Mouse (Mus musculus) adrenal gland, postnatal 25 days (tissue): ENCODE results near the gene Pcif1. TPM values are rescaled to one million over a fixed set of nuclear protein-coding genes. Genes with fewer than 3 reads are reported as not detected.
A peak's percentile ranks its signal among the peaks of the same experiment; 100 is the strongest.
"Not testable (repeated sequence)": the region's sequence is repeated elsewhere in the genome, so short reads cannot be mapped to it uniquely, and the experiment has no call there.

Experiments used
- DNase-seq: peaks from one replicate; pipeline ENCODE4 v3.0.0; 2021; ENCODE audit warnings: mixed read lengths
- total RNA-seq: library from RNA; stranded (reverse); gene quantifications from 2 replicates; pipeline ENCODE4 v1.2.3, GENCODE M21; 2021

Pcif1 gene
- total RNA-seq, 1 experiment from 2014 or later: 60.9 TPM

DNA sequence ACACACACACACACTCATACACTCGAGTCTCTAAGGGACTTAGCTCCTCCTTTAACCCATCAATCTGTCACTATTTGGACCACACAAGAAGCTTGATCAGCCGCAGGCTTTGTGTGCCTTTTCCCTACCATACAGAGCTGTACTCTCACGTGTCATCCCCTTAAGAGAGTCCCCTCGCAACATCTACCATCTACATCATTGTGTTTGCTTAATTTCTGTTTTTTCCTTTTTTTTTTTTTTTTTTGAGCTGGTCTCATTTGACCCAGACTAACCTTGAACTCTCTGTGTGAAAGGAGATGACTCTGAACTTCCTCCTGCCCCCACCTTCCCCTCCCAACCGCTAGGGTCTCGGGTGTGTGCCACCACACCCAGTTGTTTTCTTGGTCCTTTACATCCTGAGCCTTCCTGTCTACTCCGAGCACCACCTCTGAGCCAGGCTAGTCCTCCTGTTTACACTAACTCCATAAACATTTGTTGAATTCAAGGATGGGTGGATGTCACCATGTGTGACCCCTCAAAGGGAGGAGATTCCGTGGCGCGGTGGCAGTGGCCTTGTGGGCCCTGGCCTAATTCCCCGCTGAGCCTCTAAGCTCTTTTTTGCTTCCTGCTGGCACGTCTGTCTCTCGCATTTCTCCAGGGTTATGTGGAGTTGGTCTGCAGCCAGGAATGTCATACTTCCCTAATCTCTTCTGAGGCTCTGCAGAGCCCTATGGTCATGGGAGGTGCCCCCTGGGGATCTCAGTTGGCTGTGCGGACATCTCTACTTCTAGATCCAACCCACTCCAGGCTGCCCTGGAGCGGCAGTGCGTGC is 12.2 kb upstream of the Pcif1 start:
- DNase-seq: peak; percentile 60

DNA sequence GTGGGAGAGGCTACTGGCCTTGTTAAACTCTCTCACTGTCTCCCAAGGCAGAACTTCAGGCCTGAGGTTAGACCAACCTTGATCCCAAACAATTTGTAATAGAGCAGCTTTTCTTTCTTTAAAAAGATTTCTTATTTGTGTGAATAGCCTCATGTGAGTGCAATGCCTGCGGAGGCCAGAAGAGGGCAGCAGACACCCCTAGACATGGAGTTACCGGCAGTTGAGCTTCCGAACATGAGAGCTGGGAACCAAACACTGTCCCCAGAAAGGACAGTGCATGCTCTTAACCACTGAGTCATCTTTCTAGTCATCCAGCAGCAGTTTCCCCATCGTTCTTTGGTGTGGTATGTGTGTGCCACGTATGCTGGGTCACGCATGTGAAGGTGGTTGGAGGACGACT is 11.5 kb upstream of the Pcif1 start:
- DNase-seq: no peak

DNA sequence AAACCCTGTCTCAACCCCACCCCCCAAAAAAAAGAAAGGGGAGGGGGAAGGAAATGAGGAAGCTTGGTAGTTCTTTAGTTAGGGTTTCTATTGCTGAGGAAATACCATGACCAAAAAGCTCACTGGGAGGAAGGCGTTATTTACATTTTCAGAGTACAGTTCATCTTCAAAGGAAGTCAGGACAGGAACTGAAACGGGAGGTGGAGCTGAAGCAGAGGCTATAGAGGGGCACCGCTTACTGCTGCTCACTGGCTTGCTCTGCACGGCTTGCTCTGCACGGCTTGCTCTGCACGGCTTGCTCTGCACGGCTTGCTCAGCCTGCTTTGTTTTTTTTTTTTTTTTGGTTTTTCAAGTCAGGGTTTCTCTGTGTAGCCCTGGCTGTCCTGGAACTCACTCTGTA is 10.6 kb upstream of the Pcif1 start:
- no peak for DNase-seq

DNA sequence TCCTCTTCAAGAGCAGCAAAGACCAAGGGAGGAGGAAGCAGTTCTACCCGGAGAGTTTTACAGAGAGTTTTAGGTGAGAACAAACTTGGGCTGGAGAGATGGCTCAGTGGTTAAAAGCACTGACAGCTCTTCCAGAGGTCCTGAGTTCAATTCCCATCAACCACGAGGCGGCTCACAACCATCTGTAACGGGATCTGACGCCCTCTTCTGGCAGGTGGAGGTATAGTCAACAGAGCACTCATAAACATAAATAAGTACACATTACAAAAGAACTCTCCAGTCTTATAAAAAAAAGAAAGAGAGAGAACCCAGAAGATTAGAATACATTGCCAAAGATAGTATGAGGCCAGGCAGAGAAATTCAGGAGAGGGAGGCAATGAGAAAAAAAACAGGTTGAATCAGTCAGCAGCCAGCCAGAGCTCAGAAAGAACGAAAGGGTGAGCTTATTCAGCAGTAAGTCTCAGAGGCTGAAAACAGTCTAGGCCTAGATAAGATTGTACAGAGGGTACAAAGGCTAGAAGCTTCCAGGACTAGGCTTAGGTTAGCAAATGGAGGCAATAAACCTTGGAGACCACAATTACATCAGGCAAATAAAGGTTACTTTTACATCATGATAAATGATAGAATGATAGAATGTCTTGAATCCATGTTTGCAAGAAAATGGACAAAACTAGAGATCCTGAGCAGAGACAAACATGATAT is 7.4 kb upstream of the Pcif1 start:
- DNase-seq: no peak

DNA sequence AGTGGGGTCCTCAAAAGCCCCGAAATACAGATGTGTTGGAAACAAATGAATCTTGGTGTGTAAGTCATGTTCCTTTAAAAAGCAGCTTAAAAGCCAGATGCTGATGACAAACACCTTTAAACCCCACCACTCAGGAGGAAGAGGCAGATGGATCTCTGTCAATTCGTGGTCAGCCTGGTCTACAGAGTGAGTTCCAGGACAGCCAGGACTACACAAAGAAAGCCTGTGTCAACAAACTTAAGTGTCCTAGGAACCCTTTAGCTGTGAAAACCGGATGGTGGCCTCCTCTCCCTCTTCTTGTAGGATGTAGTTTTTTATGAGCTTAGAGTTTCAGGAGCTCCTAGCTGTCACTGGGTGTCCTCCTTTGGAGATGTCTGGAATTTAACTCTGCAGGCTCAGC is 5.5 kb upstream of the Pcif1 start:
- no peak for DNase-seq

DNA sequence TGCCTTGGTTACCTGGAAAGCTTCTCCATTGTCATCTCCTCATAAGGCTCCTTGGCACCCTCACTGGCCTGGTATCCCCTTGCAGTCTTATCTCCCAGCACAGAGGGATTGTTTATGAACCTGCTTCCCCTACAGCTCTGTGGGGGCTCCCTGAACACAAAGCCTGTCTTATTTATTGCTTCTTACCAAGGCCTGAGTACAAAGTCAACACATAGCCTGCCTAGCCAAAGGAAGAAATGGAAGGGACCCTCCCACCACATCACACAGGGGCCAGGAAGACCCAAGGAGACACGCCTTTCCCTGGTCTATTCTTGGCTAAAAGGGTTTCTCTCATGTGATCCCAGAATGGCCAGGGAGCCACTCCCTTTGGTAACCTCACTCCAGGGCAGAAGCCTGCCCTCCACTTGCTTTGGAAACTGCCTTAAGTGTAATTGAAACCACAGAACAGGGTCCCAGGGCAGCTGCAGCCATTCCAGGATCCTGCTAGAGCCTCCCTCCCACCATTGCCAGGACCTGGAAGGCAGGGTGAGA is 4.8 kb upstream of the Pcif1 start:
- no peak for DNase-seq

DNA sequence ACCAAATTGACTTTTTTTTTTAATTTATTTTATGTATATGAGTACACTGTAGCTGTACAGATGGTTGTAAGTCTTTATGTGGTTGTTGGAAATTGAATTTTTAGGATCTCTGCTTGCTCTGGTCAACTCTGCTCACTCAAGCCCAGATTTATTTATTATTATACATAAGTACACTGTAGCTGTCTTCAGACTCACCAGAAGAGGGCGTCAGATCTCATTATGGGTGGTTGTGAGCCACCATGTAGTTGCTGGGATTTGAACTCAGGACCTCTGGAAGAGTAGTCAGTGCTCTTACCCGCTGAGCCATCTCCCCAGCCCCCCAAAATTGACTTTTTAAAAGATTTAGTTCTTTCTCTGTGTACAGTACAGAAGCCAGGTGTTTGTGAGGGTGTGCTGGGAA is 3.5 kb upstream of the Pcif1 start:
- DNase-seq: not testable (repeated sequence)

DNA sequence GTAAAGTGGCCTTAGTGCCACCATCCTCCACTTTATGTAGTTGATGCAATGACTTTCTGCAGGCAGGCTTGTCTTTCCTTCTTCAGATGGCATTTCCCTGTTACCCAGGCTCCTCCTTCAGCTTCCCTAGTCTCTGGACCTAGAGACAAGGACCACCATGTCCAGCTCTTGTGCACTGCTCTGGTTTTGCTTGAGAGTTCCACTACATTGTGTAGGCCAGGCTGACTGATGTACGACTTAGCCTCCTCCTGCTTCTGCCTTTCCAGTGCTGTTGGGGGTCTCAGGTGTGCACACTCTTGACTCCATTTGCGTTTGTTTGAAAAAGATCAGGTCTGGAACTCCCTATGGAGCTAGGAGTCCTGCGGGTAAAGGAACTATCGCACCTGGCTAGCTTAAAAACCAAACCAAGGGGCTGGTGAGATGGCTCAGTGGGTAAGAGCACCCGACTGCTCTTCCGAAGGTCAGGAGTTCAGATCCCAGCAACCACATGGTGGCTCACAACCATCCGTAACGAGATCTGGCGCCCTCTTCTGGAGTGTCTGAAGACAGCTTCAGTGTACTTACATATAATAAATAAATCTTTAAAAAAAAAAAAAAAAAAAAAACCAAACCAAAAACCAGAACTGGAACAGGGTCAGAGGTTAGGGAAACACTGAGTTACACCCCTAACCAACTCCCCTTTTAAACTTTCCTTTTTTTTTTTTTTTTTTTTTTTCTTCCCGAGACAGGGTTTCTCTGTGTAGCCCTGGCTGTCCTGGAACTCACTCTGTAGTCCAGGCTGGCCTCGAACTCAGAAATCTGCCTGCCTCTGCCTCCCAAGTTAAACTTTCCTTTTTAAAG is 1.5 kb upstream of the Pcif1 start:
- DNase-seq: not testable (repeated sequence)

DNA sequence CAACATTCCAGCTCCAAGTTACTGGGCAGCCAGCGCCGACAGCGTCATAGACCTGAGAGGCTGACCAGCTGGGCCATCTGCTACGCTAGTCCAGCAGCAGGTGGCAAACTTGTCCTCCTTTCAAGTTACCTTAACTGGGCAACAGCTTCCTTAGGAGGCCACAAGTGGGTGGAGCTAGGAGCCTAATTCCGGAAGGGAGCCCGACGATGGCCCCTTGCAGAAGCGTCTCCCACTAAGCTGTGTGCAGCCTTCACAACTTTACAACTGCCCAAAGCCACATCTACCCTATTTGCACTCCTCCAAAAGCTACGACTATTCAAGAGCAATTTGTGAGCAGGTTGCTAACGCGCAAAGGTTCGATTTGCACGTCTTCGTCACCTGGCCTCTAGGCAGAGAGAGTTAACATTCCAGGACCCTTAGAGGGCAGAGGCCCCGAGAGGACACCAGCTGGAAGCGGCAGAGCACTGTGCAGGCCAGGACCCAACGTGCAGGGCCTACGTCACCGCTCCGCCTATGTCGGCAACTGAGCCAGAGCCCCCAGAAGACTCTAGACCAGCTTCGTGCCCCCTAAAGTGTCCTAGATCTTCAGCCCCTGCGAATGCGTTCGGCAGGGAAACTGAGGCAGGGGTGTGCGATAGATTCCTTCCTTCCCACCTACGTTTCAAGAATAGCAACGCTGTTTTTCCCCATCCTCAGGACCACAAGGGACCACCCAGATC is 436 bp upstream of the Pcif1 start:
- DNase-seq: peak; percentile 53

DNA sequence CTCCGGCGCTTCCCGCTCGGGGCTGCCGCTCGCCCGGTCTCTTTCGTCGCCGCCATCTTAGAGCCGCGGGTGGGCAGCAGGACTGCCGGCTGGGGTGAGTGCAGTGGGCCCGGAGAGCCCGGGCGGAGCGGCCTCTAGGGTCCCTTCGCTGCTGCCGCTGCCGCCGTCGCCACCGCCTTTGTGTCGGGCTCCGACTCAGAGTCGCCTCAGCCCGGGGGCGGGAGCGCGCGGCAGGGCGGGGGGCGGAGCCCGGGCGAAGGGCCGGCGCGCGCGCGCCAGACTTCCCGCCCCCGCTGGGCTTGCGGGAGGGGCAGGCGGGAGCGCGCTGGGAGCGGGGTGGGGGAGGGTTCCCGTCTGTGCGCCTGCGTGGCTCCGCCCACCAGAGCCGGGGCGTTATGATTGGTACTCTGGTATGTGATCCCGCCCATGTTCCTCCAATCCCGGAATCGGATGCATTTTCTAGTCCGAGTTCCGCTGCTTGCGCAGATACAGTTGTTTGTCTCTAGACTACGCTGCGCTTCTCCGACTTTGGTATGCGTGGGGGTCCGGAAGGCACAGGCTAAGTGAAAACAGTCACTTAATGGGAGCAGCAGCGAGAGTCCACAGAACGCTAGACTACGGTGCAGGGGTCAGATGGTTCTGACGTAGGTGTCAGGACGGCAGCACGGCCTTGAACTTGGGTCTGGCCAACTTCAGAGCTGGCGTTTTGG is 619 bp downstream of the Pcif1 start:
- DNase-seq: peak; percentile 95

DNA sequence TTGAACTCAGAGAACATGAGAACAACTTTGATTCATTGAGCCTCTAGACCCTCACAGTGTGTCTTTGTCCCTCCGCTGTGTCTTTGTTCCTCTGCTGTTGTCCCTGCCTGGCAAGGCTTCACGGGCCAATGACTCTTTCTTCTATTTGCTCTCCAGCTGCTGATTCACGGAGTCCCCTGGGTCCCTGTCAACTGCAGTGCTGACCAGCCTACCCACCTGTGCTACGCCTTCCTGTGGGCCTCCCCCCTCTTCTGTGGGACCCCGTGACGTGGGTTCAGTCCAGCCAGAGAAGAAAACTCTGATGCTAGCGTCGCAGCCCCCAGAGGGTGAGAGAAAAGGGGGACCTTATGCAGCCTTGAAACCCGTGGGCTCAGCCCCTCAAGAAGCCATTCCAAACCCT is 3.5 kb downstream of the Pcif1 start:
- no peak for DNase-seq

DNA sequence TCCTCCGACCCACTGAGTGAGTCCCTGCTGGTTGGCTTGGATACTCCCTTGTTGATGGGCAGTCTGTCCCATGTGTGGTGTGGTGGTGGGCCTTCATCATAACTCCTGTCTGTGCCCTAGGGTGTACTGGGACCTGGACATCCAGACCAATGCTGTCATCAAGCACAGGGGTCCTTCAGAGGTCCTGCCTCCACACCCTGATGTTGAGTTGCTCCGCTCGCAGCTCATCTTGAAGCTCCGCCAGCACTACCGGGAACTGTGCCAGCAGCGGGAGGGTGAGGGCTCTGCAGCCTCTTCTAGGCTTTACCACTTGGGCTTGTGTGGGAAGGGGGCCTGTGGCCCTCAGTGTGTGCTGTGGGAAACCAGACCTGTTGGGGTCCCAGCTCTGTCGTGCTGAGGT is 6.7 kb downstream of the Pcif1 start:
- peak; percentile 89 for DNase-seq

DNA sequence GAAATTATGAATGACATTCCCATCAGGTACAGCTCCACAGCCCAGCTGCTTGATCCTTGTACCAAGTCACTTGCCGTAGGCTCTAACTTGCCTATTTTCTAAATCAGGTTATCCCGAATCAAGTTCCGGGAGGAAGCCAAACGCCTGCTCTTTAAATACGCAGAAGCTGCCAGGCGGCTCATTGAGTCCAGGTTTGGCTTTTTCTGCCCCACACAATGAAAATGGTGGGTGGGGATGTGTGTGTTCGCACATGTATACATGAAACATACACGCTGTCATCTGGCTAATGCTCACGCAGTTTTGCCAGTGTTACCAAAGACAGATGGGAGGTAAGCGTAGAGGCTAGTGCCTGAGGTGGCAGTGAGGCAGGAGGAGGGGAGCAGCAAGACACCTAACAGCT is 7.5 kb downstream of the Pcif1 start:
- DNase-seq: no peak

DNA sequence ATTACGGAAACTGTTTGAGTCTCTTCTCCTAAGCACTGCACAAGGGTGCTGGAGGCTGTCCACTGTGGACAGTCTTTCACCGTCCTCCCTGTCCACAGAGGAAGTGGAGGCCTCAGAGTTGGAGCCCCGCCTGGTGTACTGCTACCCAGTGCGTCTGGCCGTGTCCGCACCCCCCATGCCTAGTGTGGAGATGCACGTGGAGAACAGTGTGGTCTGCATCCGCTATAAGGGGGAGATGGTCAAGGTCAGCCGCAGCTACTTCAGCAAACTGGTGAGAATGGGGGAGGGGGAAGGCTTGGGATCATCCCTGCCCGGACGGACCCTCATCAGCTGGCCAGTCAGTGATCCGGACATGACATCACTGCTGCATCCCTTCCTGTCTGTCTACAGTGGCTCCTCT is 9.9 kb downstream of the Pcif1 start:
- DNase-seq: no peak

DNA sequence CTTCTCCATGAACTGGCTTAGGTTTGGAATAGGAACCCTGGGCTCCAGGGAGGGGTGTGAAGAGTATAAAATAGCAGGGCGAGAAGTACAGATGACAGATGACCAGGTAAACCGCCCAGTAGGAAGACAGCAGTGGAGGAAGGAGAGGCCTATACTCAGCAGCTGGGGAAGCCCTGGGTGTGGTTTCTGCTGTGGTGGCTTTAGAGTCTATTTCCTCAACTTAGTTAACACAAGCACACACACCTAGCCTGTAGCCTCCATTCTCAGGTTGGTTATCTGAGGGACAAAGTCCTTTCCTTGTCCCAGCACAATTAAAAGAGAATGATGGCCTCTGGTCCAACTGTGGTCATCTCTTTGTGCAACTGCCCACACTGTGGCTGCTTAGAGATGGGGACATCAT is 10.9 kb downstream of the Pcif1 start:
- DNase-seq: no peak

DNA sequence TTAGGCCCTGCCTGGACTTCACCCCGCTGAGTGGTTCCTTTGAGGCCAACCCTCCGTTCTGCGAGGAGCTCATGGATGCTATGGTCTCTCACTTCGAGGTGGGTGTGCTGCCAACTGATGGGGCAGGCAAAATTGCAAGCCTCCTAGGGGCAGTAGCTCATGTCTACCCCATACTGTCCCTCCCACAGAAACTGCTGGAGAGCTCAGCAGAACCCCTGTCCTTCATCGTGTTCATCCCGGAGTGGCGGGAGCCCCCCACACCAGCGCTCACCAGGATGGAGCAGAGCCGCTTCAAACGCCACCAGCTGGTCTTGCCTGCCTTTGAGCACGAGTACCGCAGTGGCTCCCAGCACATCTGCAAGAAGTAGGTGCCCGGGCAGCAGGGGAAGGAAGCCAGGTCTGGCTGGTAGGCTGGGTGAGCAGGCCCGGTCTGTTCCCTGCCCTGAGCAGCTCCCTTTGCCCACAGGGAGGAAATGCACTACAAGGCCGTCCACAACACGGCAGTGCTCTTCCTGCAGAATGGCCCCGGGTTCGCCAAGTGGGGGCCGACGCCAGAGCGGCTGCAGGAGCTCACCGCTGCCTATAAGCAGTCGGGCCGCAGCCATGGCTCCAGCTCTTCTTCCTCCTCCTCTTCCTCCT is 11.4 kb downstream of the Pcif1 start:
- DNase-seq: no peak

DNA sequence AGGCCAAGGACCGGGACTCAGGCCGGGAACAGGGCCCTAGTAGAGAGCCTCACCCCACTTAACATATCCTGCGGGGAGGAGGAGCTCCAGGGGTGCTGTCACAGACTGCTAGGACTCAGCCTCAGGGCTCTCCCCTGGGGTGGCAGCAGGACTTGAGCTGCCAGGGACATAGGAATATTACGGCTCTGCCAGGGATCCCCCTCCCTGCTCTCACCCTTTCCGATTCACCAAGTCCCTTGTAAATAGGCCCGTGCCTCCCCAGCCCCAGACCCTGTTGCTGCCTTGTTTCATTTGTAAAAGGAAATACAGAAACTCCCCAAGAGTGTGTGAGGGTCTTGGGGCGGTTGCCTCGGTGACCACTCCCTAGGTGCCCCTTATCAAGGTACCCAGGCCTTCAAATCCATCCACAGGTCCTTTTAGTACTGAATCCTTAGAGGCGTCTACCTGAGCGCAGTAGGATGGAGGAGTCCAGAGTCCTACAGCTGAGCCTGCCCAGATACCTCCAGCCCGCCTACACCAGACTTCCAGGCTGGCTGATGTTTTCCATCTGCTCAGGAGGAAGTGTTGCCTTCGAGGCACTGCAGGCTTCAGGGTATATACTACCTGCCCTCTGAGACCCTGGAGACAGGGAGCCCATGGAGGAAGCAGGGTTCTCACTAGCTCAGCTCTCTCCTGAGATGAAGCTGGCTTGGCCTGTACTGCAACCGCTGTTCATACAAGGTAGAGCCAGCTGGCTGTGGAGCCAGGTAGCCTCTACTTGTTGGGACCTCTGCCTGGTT is 12.1 kb downstream of the Pcif1 start:
- no peak for DNase-seq

DNA sequence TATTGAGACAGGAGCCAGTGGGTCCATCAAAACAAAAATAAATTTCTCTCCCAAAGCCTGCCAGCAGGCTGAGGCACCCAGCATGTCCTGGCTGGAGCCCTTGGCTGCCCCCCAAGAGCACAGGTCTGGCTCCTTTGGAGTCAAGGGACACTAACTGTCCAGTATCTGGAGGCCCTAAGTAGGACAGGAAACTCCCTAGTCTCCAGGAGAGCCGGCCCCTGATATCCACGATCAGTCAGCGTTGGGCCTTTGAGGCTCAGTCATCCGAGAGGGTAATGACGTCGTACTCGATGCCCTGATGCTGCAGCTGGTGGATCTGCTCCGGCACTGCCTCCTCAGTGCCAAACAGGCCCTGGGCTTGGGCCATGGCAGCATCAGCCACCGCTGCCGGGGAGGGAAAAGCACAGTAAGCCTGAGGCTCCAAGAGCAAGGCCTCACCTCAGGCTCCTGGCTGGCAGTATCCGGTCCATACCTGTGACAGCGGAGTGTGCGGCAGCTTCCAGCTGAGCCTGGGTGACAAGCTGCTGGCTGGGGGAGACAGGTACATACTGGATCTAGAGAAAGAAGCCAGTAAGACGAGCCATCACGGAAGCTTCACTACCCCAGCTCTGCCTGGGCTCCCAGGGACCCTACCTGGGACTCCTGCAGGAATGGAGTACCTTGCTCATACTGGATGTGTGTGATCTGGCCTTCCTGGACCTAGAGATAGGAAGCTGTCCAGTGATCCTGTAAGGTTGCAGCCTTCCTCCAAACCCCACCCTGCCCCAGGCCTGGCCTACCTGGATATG is 13.0 kb downstream of the Pcif1 start:
- no peak for DNase-seq

DNA sequence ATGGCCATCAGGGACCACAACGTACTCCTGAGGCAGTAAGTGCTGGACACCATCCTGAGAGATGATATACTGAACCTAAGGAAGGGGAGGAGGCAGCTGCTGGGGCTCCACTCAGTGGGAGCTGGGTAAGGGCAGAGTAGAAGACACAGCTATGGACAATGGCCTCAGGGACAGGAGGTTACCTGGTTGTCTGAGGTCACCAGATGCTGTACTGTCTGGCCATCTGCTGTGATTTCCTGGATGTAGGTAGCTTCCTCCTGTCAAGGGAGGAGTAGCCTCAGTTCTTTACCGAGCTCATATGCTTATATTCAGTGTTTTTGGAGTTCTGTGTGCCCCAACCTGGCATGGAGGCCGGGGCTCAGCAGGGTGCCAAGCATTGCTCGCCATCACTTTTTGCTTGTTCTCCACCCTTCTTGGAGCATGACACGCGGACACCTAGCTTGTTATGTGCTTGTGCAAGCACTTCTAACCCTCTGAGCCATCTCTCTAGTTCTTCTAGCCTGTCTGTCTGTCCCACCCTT is 13.7 kb downstream of the Pcif1 start:
- no peak for DNase-seq
